Mouse (Mus musculus) stomach, postnatal 0 days (tissue): ENCODE measurements at regions not wholly inside any gene's neighbourhood (a gene's known extent, or its start where the extent isn't known, plus 50 kb on each side); places are given as distances from the start of the nearest gene placed in this dataset.

Source experiments
- ATAC-seq: fragments of 200-750 bp; cut with Nextera tagmentation; 2 replicates; pipeline ENCODE4 v1.8.0; 2017; ENCODE audit not compliant: low FRiP score, low TSS enrichment
- DNase-seq: peaks from one replicate; pipeline ENCODE4 v3.0.0-alpha.2; 2016; ENCODE audit warnings: low spot score
- H3K27ac ChIP-seq: fragments of 300-500 bp; sonication (generic); replicated peaks from 2 replicates; pipeline ENCODE4 v1.5.1; 2014; ENCODE audit warnings: mild to moderate bottlenecking, control low read depth
- H3K27me3 ChIP-seq: fragments of 300-500 bp; sonication (generic); 2 replicates; pipeline ENCODE4 v1.6.1; 2014; ENCODE audit warnings: low read length; ENCODE audit not compliant: control insufficient read depth, insufficient read depth
- H3K36me3 ChIP-seq: fragments of 300-500 bp; sonication (generic); 2 replicates; pipeline ENCODE4 v1.6.1; 2014; ENCODE audit warnings: low read length, mixed read lengths; ENCODE audit not compliant: control insufficient read depth, insufficient read depth
- H3K4me1 ChIP-seq: fragments of 300-500 bp; sonication (generic); replicated peaks from 2 replicates; pipeline ENCODE4 v1.6.1; 2014; ENCODE audit warnings: antibody characterized with exemption; ENCODE audit not compliant: control insufficient read depth, insufficient read depth
- H3K4me2 ChIP-seq: fragments of 300-500 bp; sonication (generic); replicated peaks from 2 replicates; pipeline ENCODE4 v1.6.1; 2014; ENCODE audit warnings: low read depth, mild to moderate bottlenecking, control low read depth, moderate library complexity
- H3K4me3 ChIP-seq: fragments of 300-500 bp; sonication (generic); 2 replicates; pipeline ENCODE4 v1.5.1; 2014; ENCODE audit warnings: low read depth, low read length, control low read depth
- H3K9ac ChIP-seq: fragments of 300-500 bp; sonication (generic); 2 replicates; pipeline ENCODE4 v1.6.1; 2014; ENCODE audit warnings: mild to moderate bottlenecking, low read length, control low read depth, mixed read lengths
- H3K9me3 ChIP-seq: fragments of 300-500 bp; sonication (generic); 2 replicates; pipeline ENCODE4 v1.6.1; 2016; ENCODE audit warnings: low read length; ENCODE audit not compliant: control insufficient read depth
- CTCF ChIP-seq: IDR thresholded peaks from 2 replicates; pipeline ENCODE4 v1.5.1; 2016; ENCODE audit warnings: antibody characterized with exemption, low read depth, mild to moderate bottlenecking, moderate library complexity
- EP300 ChIP-seq: optimal IDR thresholded peaks from 2 replicates; pipeline ENCODE3; 2016; ENCODE audit warnings: antibody characterized with exemption
- WGBS: fragments of 180-500 bp; shearing (Covaris S2); extraction: QIAGEN DNeasy Blood & Tissue Kit; methylation state at CpG from one replicate; pipeline ENCODE4 v1.1.7; 2014; 5-methylcytosine and 5-hydroxymethylcytosine counted together

- WGBS, result 53% methylated on average over 3 of the region's 3 CpGs
- H3K27me3 ChIP-seq, result no peaks in the 10 kb centered on the region
- ATAC-seq (no peak), DNase-seq (no peak)
- H3K9me3 ChIP-seq, result no peaks in the 10 kb centered on the region
- TF ChIP-seq CTCF (no peak), EP300 (no peak)
- H3K4me3 ChIP-seq, result no peak overlapping the region
- no peaks in the 10 kb centered on the region for H3K36me3 ChIP-seq
- H3K4me1 ChIP-seq, result no peaks in the 10 kb centered on the region
- no peak overlapping the region for H3K9ac ChIP-seq
- H3K4me2 ChIP-seq, result no peak overlapping the region
- no peak overlapping the region for H3K27ac ChIP-seq
Measured at GRCm38 (mm10) chr11:112902618-112903017, 120.6 kb downstream of the Sox9 start.

GRCm38 (mm10) chr11:112910309-112910708, 128.3 kb downstream of the Sox9 start:
- no peak overlapping the region for H3K4me3 ChIP-seq
- 55% methylated on average over 5 of the region's 5 CpGs for WGBS
- H3K9me3 ChIP-seq, result no peaks in the 10 kb centered on the region
- DNase-seq (no peak), ATAC-seq (no peak)
- no peaks in the 10 kb centered on the region for H3K36me3 ChIP-seq
- no peaks in the 10 kb centered on the region for H3K4me1 ChIP-seq
- H3K27ac ChIP-seq, result no peak overlapping the region
- no peaks in the 10 kb centered on the region for H3K27me3 ChIP-seq
- H3K9ac ChIP-seq, result no peak overlapping the region
- TF ChIP-seq EP300, result no peak
- no peak for TF ChIP-seq CTCF
- H3K4me2 ChIP-seq, result no peak overlapping the region

GRCm38 (mm10) chr11:112912875-112913274, 130.9 kb downstream of the Sox9 start:
- Histone ChIP-seq H3K27ac (no peak overlapping the region), H3K9ac (no peak overlapping the region), H3K27me3 (no peaks in the 10 kb centered on the region), H3K4me1 (no peaks in the 10 kb centered on the region), H3K4me3 (no peak overlapping the region), H3K9me3 (no peaks in the 10 kb centered on the region), H3K4me2 (no peak overlapping the region), H3K36me3 (no peaks in the 10 kb centered on the region)
- DNase-seq, result no peak
- no peak for TF ChIP-seq EP300
- TF ChIP-seq CTCF, result no peak
- no peak for ATAC-seq
- WGBS, result 46% methylated on average over 3 of the region's 3 CpGs

- no peak overlapping the region for H3K27ac ChIP-seq
- WGBS, result 91% methylated on average over 1 of the region's 1 CpGs
- no peaks in the 10 kb centered on the region for H3K27me3 ChIP-seq
- no peak overlapping the region for H3K4me3 ChIP-seq
- TF ChIP-seq EP300 (no peak), CTCF (no peak)
- no peak overlapping the region for H3K9ac ChIP-seq
- DNase-seq (no peak), ATAC-seq (no peak)
- no peaks in the 10 kb centered on the region for H3K9me3 ChIP-seq
- H3K4me2 ChIP-seq, result no peak overlapping the region
- no peaks in the 10 kb centered on the region for H3K4me1 ChIP-seq
- no peaks in the 10 kb centered on the region for H3K36me3 ChIP-seq
Measured at GRCm38 (mm10) chr11:112916923-112917322, 134.9 kb downstream of the Sox9 start.

GRCm38 (mm10) chr11:112920131-112920530, 138.1 kb downstream of the Sox9 start:
- WGBS, result 71% methylated on average over 4 of the region's 4 CpGs
- DNase-seq (no peak), ATAC-seq (no peak)
- Histone ChIP-seq H3K4me3 (no peak overlapping the region), H3K27me3 (no peaks in the 10 kb centered on the region), H3K27ac (no peak overlapping the region), H3K9me3 (no peaks in the 10 kb centered on the region), H3K4me1 (no peaks in the 10 kb centered on the region), H3K9ac (no peak overlapping the region), H3K36me3 (no peaks in the 10 kb centered on the region), H3K4me2 (no peak overlapping the region)
- TF ChIP-seq CTCF (no peak), EP300 (no peak)

GRCm38 (mm10) chr11:112924577-112924976, 142.6 kb downstream of the Sox9 start:
- DNase-seq (no peak), ATAC-seq (no peak)
- 53% methylated on average over 1 of the region's 1 CpGs for WGBS
- H3K4me3 ChIP-seq, result no peak overlapping the region
- no peaks in the 10 kb centered on the region for H3K27me3 ChIP-seq
- no peaks in the 10 kb centered on the region for H3K9me3 ChIP-seq
- no peak overlapping the region for H3K9ac ChIP-seq
- H3K4me2 ChIP-seq, result no peak overlapping the region
- no peaks in the 10 kb centered on the region for H3K36me3 ChIP-seq
- TF ChIP-seq CTCF, result no peak
- TF ChIP-seq EP300, result no peak
- H3K27ac ChIP-seq, result no peak overlapping the region
- no peaks in the 10 kb centered on the region for H3K4me1 ChIP-seq
